Mouse (Mus musculus): ENCODE measurements around the gene Bcar3. TPM values are rescaled to one million over a fixed set of nuclear protein-coding genes. Genes with fewer than 3 reads are reported as not detected.

Gene Bcar3
- total and polyA plus RNA-seq, 3 experiments = 47.4 to 61.2 (median 52.0) TPM

DNA sequence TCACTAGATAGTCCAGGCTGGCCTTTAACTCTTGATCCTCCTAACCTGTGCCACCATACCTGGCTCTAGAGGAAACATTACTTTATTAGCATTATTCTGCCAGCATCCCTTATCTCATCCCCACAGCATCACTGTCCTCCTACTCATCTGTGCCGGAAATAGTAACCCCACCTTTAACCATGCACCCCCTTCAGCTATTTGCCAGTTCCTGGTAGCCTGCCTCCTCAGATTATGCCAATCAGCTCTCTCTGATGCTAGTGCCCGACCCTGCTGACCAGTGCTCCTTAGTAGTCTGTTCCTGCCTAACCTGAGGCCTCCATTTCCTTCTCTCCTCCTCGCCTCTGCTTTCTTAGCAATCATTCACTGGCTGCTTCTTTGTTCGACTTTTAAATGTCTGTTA lies 253.5 kb downstream of the Bcar3 start:
- dilution Hi-C loops (cut with MboI; ENCODE audit: extremely low pct_ligation_motif_present, extremely low pct_unique_long_range_greater_than_20kb, low sequenced_read_pairs) (no loop called here), in situ Hi-C loops (cut with MboI; ENCODE audit: low pct_ligation_motif_present, low pct_unique_long_range_greater_than_20kb, low sequenced_read_pairs) (no loop called here)
- Histone ChIP-seq H3K79me2 (replicated peaks; ENCODE audit: control insufficient read depth, extremely low read depth, insufficient read depth, poor library complexity, severe bottlenecking) (no peaks in the 10 kb centered on the region), H3K4me3 (replicated peaks in 1 of 3; ENCODE audit: low read depth in 2 of 3, low read length in 2 of 3, poor library complexity in 1 of 3) (no peak overlapping the region), H3K27me3 (replicated peaks) (no peaks in the 10 kb centered on the region), H3K4me1 (ENCODE audit: control insufficient read depth in 1 of 2, insufficient read depth in 2 of 2) (peaks cover 0 to 6% of the 10 kb centered on the region in 2 experiments; a peak in 1 of 4 replicates), H3K9ac (ENCODE audit: insufficient read depth, low read depth) (no peak overlapping the region), H3K9me3 (replicated peaks; ENCODE audit: low read length) (no peaks in the 10 kb centered on the region), H3K27ac (ENCODE audit: insufficient read depth, low read depth) (no peak overlapping the region), H3K36me3 (replicated peaks in 1 of 2; ENCODE audit: control insufficient read depth in 1 of 2, insufficient read depth in 1 of 2, low read length in 1 of 2) (no peaks in the 10 kb centered on the region), H3K4me2 (ENCODE audit: insufficient read depth, low read depth, poor library complexity, severe bottlenecking) (no peak overlapping the region)
- DNase-seq (ENCODE audit: extremely low read depth) = no peak
- TF ChIP-seq MEF2A (IDR thresholded peaks at IDR 0.05; ENCODE audit: borderline replicate concordance, low read depth, low read length) (no peak), IRF4 (IDR thresholded peaks at IDR 0.05; ENCODE audit: low read depth, low read length) (no peak), TBP (conservative IDR thresholded peaks at IDR 0.05; ENCODE audit: low read depth, low read length) (no peak), ZC3H11A (IDR thresholded peaks at IDR 0.05; ENCODE audit: low read depth, low read length) (no peak), USF2 (conservative IDR thresholded peaks at IDR 0.05; ENCODE audit: low read depth, low read length) (no peak), BHLHE40 (IDR thresholded peaks at IDR 0.05; ENCODE audit: low read depth, low read length) (no peak)

DNA sequence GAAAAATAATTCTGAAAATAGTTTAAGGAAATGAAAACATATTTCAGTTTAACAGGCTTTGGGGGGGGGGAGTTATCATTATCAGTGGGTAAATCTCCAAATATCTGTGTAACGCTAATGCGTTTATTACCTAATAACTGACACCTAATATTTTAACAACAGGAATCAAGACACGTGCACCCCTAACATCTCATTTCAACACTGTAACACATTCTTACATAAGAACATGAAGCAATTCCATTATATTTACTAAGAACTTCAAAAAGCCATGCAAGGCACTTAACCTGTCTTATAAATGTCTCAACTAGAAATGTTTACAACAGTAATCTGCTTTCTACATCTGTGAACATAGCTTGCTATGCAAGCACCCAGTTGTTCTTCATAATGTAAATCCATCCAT lies 257.2 kb downstream of the Bcar3 start:
- no peaks in the 10 kb centered on the region for H3K4me1 ChIP-seq (ENCODE audit: control insufficient read depth in 1 of 2, insufficient read depth in 2 of 2)
- no peak overlapping the region for H3K4me3 ChIP-seq (replicated peaks in 1 of 3; ENCODE audit: low read depth in 2 of 3, low read length in 2 of 3, poor library complexity in 1 of 3)
- in situ Hi-C loops (cut with MboI; ENCODE audit: low pct_ligation_motif_present, low pct_unique_long_range_greater_than_20kb, low sequenced_read_pairs) (no loop called here), dilution Hi-C loops (cut with MboI; ENCODE audit: extremely low pct_ligation_motif_present, extremely low pct_unique_long_range_greater_than_20kb, low sequenced_read_pairs) (no loop called here)
- no peak overlapping the region for H3K4me2 ChIP-seq (ENCODE audit: insufficient read depth, low read depth, poor library complexity, severe bottlenecking)
- no peak for DNase-seq (ENCODE audit: extremely low read depth)
- no peaks in the 10 kb centered on the region for H3K9me3 ChIP-seq (replicated peaks; ENCODE audit: low read length)
- H3K9ac ChIP-seq (ENCODE audit: insufficient read depth, low read depth) = no peak overlapping the region
- H3K27ac ChIP-seq (ENCODE audit: insufficient read depth, low read depth) = no peak overlapping the region
- H3K27me3 ChIP-seq (replicated peaks) = no peaks in the 10 kb centered on the region
- TF ChIP-seq UBTF (IDR thresholded peaks at IDR 0.05; ENCODE audit: low read depth, low read length) (no peak), MAZ (IDR thresholded peaks at IDR 0.05; ENCODE audit: low read depth, low read length) (no peak), SIN3A (IDR thresholded peaks at IDR 0.05; ENCODE audit: low read length) (no peak), IRF4 (IDR thresholded peaks at IDR 0.05; ENCODE audit: low read depth, low read length) (no peak), ZC3H11A (IDR thresholded peaks at IDR 0.05; ENCODE audit: low read depth, low read length) (no peak), PAX5 (IDR thresholded peaks at IDR 0.05; ENCODE audit: low read length) (no peak), ELF1 (IDR thresholded peaks at IDR 0.05; ENCODE audit: low read depth, low read length) (no peak), RCOR1 (conservative IDR thresholded peaks at IDR 0.05; ENCODE audit: low read depth, low read length) (no peak), CHD2 (IDR thresholded peaks at IDR 0.05; ENCODE audit: low read length) (no peak), USF2 (conservative IDR thresholded peaks at IDR 0.05; ENCODE audit: low read depth, low read length) (no peak), GABPA (IDR thresholded peaks at IDR 0.05; ENCODE audit: insufficient replicate concordance, low read depth, low read length) (no peak), ZKSCAN1 (IDR thresholded peaks at IDR 0.05; ENCODE audit: borderline replicate concordance, low read depth, low read length) (no peak), CHD1 (IDR thresholded peaks at IDR 0.05; ENCODE audit: low read depth, low read length) (no peak), BHLHE40 (IDR thresholded peaks at IDR 0.05; ENCODE audit: low read depth, low read length) (no peak), POLR2A (IDR thresholded peaks at IDR 0.05; ENCODE audit: low read depth, low read length) (no peak), SMC3 (IDR thresholded peaks at IDR 0.05; ENCODE audit: low read depth, low read length) (no peak), ETS1 (conservative IDR thresholded peaks at IDR 0.05; ENCODE audit: low read depth, low read length) (no peak), ZNF384 (IDR thresholded peaks at IDR 0.05; ENCODE audit: low read depth, low read length) (no peak), KAT2A (IDR thresholded peaks at IDR 0.05; ENCODE audit: insufficient replicate concordance, low read length) (no peak)
- no peaks in the 10 kb centered on the region for H3K36me3 ChIP-seq (replicated peaks in 1 of 2; ENCODE audit: control insufficient read depth in 1 of 2, insufficient read depth in 1 of 2, low read length in 1 of 2)
- no peaks in the 10 kb centered on the region for H3K79me2 ChIP-seq (replicated peaks; ENCODE audit: control insufficient read depth, extremely low read depth, insufficient read depth, poor library complexity, severe bottlenecking)
